Mouse (Mus musculus) thymus, postnatal 10 days (tissue): ENCODE results near the gene Zdhhc12.
"Not testable (repeated sequence)": the region's sequence is repeated elsewhere in the genome, so short reads cannot be mapped to it uniquely, and the experiment has no call there.

Experiments used
- DNase-seq, 2 experiments: peaks; one replicate each; pipeline ENCODE4 v3.0.0; 2021; ENCODE audit warnings: low spot score in 2 of 2

The Zdhhc12 gene

DNA sequence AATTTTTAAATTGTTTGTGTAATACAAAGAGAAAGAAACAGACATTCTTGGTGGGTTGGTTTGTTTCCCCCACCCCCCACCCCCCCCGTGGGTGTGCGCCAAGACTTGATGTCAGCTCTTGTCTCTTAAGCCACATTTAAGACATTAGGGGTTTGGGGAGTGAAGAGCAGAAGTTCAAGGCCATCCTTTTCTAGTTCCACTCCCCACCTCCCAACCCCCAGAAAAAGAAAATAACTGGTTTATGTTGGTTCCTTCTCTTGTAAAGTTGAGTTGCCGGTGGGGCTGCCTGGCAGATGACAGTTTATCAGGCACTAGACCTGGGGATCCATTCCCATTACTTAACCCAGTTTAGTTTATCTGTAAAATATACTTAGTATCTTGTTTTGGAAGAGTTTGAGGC, 29.1 kb downstream of the Zdhhc12 start:
- no peak for DNase-seq

DNA sequence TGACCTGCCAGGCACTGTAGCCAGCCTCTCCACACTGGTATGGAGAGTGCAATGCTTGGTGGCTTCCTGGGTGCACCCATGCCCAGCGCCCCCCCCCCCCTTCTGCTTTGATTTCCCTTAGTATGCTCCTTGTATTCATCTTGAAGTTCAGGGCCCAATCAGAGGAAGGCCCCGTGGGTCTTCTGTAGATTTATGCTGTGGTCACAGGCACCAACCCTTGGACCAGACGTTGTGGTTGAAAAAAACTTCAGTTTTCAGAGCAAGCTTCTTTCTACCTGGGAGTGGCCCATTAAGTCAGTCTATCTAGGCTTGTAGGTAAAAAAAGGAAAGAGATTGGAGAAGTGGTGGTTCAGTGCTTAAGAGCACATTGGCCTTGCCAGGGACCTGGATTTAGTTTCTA, 29.7 kb downstream of the Zdhhc12 start:
- no peak for DNase-seq

DNA sequence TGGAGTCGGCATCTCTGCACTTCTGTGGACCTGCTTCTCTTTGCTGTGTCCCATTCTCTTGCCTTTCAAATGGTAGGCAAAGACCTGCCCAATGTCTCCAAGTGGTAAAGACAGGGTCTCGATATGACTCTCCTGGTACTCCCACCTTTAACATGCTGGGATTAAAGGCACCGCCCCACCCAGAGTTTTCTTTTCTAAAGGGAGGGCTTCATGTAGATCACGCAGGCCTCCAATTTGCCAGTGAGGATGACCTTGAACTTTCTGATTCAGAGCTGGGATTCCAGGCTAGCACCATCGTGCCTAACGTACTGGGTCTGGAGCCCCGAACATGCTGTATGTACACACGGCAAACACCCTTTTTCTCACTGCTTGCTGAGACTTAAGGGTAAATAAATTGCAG, 30.2 kb downstream of the Zdhhc12 start:
- DNase-seq: no peak

DNA sequence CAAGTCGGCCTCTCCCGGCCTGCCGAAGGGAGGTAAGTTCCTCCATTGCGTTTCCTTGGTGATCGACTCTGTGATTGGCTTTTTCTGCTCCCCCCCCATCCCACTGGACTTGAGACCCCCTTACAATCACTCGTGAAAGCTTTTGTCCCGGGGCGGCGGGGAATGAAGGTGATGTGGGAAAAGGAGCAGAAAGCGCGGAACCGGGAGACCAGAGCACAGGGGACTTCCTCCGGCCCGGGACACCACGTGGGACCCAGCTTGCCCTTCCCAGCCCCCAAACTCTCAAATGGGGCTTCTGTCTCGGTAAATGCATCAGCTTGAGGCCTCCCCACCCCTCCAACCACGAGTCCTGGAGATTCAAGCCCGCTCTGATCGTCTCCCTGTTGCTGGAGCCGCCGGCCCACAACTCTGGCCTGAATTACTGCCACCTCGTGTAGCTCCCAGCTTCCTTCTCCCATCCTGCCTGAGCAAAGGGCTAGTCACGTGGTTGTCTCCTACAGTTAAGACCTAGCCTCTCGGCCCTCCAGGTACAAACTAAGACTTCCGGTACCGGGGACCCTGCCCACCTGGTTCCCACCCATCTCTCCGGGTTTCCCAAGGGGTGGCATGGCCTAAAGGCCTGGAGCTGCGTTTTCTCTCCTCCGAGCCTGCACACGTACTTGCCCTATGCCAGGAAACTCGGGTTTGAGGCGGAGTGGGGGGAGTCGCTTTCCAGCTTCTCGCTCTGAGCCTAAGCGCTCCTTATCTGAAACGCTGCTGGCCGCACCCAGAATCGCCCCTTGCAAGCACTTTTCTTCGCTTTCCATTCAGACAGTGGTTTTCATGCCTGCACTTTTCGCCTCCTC, 31.0 kb downstream of the Zdhhc12 start:
- peak in 1 of 2 experiments; percentile 38 for DNase-seq

DNA sequence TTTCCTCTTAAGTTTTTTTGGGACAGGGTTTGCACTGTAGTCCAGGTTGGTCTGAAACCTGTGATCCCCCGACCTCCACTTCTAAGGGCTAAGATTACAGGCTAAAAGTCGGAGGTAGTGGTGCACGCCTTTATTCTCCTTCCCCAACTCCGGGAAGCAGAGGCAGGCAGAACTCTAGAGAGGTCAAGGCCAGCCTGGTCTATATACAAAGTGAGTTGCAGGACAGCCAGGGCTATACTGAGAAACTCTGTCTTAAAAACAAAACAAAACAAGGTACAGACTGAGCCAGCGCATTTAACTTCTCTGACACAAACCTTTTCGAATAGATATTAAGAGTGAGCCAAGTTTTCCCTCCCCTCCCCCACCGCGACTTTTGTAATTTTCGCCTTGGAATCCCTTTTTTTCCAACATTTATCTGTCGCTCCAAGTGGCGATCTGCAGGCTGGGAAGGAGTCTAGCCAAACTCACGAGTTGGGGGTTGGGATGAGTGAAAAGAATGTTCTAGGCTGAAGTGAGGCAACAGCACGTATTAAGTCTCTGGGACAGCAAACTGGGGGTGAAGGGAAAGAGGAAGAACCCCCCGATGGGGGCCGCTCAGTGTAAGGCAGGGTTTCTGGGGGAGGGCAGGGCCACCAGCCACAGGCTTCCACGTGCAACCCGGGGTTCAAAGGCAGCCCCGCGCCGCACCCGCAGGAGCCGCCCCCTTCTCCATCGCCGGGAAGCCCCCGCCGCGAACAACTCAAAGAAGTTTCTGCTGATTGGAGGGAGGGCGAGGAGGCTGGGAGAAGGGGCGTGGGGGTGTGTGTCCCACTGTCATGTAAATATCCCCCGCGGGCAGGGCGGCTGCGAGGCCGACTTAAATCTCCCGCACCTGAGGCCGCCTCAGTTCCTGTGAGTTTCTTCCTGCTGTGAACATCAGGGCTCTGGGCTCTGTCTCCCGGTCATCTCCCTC, 32.0 kb downstream of the Zdhhc12 start:
- peak; percentile 62 to 72 for DNase-seq

DNA sequence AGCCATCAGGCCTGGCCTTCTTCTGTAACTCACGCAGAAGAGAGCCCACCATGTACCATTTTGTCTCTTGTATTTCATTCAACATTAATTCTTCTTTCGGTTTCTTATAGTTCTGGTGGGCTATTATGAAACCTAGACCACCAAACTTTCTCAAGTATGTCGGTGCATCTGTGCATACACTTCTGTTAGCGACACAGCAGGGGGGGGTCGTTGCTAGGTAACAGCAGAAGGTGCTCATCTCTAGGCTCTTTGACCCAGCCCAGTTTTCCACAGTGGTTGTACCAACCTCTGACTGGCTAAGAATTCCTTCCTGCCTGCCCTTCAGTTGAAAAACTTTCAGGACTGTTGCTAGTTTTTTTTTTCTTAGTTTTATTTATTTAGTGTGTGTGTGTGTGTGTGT, 35.0 kb downstream of the Zdhhc12 start:
- no peak for DNase-seq

DNA sequence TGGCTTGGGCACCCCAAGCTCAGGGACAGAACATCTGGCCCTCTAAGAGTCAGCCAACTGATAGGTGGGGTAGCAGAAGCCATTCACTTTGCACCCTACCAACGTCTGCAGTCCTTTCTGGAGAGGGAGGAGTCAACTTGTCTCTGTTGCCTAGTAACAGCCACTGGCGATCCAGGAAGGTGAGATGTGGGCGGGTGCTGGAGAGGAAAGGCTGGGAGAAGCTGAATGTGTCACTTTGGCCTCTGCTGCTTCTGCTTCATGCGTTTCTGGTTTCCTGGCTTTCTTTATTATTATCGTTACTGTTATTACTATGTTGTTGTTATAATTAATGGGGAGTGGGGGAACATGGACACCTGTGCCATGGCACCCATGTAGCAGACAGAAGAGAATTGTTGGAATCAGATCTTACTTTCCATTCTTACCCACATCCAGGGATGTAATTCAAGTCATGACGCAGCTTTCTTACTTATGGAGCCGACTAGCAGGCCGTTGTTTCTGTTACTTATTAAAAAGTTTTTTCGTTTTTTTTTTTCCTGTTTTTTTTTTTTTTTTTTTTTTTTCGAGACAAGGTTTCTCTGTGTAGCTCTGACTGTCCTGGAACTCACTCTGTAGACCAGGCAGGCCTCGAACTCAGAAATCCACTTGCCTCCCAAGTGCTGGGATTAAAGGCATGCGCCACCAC, 36.1 kb downstream of the Zdhhc12 start, which contains the start of gene Set:
Gene Set (plus strand): TSS at position 156 of the 682 bp plus-strand sequence.
- no peak for DNase-seq

DNA sequence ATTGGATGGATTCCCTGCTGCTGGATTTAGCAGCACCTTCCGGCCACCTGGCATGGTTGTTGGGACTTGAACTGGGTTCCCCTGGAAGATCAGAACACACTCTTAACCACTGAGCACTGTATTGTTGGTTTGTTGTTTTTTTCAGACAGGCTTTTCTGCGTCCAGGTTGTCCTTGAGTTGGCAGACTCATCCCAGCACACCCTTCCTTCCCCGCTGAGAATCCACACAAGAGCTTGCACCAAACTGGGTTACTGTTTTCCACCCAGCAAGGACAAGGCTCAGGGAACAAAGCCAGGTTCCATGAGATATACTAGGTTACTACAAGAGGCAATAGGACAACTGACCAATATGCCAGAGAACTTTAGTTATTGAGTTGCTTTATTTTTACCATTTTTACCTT, 36.7 kb downstream of the Zdhhc12 start:
- no peak for DNase-seq

DNA sequence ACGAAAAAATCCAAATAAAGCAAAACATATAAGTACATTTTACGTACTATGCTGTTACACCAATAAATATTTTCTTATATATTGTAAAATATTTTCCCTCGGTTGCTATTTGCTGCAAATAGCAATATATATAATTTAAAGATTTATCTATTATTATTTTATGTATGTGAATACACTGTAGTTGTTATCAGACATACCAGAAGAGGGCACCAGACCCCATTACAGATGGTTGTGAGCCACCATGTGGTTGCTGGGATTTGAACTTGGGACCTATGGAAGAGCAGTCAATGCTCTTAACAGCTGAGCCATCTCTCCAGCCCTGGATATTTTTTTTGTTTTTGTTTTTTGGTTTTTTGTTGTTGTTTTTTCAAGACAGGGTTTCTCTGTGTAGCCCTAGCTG, 38.1 kb downstream of the Zdhhc12 start:
- DNase-seq: not testable (repeated sequence)

DNA sequence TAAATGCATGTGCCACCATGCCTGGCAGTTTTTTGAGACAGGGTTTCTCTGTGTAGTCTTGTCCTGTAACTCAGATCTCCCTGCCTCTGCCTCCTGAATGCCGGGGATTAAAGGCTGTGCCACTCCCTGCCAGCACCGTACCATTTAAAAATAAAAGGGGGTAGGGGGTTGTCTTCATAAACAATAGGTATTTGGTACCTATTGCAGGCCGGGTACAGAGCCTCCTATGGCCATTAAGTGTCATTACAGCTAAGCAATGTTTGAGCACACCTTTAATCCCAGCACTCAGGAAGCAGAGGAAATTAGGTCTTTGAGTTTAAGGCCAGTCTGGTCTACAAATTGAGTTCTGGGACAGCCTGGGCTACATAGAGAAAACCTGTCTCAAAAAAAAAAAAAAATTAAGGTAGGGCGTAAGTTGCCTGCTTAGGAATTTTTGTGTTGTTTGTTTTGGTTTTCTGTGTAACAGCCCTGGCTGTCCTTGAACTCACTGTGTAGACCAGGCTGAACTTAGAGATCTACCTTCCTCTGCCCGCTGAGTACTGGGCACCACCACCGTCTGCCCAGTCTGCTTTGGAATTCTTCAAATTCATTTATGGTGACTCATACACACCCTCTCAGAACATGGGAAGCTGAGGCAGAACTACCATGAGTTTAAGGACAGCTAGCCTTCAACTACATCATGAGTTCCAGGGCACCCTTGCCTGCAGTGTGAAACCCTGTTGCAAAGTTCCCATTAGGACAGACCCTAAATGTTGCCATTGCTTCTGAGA, 41.3 kb downstream of the Zdhhc12 start:
- no peak for DNase-seq

DNA sequence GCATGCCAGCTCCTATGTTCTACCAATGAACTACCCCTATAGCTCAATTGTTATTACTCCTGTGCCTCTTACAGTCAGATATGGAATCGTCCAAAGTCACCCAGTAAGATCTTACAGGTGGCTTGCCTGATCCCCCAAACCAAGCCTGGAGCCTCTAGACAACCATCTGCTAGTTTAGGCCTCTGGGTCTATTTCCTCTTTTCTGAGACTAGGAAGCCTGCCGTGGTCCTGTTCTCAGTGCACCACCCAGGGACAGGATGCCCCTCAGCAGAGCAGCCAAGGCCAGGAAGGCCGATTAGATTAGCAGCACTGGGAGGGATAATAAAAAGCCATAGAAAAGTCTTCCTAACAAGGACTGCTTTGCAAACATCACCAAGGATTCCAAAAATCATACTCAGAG, 43.6 kb downstream of the Zdhhc12 start:
- no peak for DNase-seq

DNA sequence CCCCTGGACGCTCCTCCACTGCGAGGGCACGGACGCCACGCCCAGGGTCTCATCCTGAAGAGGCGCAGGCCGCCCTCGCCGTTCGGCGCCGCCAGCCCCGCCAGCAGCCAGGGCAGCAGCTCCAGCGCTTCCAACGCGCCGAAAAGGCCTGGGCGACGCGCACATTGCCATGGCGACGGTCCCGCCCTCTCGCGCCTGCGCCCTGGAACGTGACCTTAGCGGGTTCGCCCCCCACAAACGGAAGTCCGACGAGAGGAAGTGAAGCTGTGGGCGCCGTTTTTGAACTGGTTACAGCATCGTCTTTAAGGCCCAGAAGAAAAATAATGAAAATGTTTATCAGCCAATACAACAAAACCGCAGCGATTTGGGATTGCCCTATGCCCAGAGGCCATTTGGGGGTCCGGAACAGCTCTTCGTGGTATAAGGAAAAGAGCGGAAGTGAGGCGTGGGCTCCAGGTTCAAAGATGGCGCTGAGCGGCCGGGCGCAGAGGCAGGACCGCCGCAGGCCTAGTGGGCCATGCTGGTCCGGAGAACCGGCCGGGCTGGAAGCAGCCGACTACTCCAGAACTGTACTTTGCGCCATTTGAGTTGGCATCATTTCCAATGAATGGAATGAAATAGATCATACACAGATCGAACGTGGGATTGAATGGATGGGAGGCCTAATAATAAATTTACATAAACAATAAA, 44.6 kb downstream of the Zdhhc12 start, which contains the start of gene Wdr34:
Gene Wdr34 (minus strand): TSS at position 183 of the 690 bp plus-strand sequence.
- peak; percentile 97 to 99 for DNase-seq

DNA sequence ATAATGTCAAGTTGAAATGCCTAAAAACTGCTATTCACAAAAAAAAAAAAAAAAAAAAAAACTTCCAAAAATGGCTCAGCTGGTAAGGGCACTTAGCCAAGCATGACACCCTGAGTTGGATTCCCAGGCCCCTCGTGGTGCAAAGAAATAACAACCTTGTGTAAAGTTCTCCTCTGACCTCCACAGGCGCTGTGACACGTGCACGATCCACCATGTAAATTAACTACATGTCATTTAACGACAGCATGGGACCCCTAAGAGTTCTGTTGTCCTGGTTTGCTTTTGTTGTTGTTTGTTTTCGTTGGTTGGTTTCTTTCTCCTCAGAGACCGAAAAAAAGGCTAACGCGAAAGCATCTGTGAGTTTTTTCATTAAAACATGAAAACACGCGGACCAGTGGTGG, 45.3 kb downstream of the Zdhhc12 start:
- DNase-seq: no peak

DNA sequence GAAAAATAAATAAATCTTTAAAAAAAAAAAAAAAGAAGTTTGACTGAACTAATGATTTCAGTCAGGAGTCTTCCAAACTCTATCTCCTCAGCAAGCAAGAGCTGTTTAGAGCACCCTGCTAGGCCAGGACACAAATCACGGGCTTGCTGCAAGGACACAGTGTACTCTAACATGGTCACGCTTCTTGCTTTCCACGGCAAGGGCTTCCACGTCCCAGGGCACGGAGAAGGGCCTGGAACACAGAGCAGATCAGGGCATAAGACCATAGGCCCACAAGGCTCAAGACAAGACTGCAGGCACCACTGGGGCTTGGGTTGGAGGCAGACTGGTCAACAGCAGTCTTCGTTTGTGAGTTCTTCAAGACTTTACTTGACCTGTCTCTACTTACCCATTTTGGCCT, 46.3 kb downstream of the Zdhhc12 start:
- DNase-seq: no peak

DNA sequence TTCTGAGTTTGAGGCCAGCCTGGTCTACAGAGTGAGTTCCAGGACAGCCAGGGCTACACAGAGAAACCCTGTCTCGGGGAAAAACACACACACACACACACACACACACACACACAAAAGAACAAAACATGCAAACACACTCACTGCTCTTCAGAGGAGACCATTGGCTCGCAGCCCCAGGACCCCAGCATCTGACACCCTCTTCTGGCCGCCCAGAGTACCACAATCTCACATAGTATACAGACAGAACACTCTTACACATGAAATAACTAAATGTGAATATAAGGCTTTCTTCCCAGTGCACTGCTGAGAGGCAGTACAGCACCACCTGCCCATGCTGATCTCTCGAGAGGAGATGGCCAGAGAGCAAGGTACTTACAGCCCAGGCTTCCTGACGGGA, 48.9 kb downstream of the Zdhhc12 start:
- no peak for DNase-seq

DNA sequence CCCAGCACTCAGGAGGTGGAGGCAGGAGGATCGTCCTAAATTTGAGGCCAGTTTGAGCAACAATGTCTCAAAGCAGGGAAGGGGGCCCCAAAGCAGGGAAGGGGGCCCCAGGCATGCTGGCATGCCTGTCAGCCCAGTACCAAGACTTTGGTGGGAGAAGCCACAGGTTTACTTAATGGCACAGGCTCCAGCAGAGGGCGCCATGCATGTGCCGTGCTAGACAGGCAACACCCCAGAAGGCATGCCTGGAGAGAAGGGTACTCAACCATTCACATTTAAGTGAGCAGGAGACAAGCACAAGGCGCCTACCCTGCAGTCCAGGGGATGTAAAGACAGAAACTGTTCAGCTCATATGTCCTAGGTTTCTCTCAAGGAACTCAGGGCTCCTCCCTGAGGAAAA, 51.0 kb downstream of the Zdhhc12 start:
- DNase-seq: peak; percentile 68 to 88
